In the genomic region with DNA sequence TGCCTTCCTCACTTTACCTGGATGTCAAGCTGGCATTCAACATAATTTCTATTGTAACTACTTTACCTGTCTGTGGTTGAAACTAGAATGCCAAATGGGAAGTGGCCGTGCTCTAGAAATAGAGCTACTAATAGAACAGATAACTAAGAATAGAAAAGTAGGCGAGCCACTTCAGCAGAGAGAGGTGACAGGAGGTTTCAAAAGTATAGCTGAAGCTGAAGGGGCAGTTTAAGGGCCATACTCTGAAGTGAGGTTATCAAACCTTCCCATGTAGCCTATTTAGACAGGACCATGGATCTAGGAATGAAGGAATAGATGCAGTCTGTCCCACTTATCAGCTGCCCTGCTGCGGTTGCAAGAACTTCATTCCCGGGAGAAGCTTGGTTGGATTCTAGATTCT, we compare ENCODE assay signal across 1 mouse cellular context.
TF ChIP-seq lines count a peak whose summit lies in the region.

No protein-coding gene starts in this region.

TF ChIP-seq in MEL, 35 proteins besides CTCF, POLR2A, EP300 and RAD21:
- no peak for TF ChIP-seq USF2 (IDR thresholded peaks at IDR 0.05; ENCODE audit: borderline replicate concordance in 1 of 2, insufficient read depth in 1 of 2, low read depth in 1 of 2, low read length in 2 of 2)
- TF ChIP-seq MAX (IDR thresholded peaks at IDR 0.05; ENCODE audit: low read length): no peak
